Mouse (Mus musculus) heart, adult 2 months (tissue): ENCODE measurements around the gene Zfp113. TPM values are rescaled to one million over a fixed set of nuclear protein-coding genes. Genes with fewer than 3 reads are reported as not detected.
A peak's percentile ranks its signal among the peaks of the same experiment; 100 is the strongest.

Experiments used
- DNase-seq, 2 experiments: peaks; one replicate each; pipeline ENCODE4 v3.0.0; 2021
- H3K27ac ChIP-seq: fragments of 200-600 bp; 2 replicates; pipeline ENCODE4 v1.8.1; 2022
- H3K27me3 ChIP-seq: fragments of 200-500 bp; 2 replicates; pipeline ENCODE4 v1.6.1; 2012; ENCODE audit warnings: mild to moderate bottlenecking, low read length, inconsistent platforms, mixed read lengths; ENCODE audit not compliant: control insufficient read depth, insufficient read depth
- H3K36me3 ChIP-seq: fragments of 200-500 bp; 2 replicates; pipeline ENCODE4 v1.6.1; 2012; ENCODE audit warnings: low read length, inconsistent platforms; ENCODE audit not compliant: control insufficient read depth, insufficient read depth
- H3K4me1 ChIP-seq: fragments of 200-500 bp; 2 replicates; pipeline ENCODE4 v1.6.1; 2011; ENCODE audit warnings: low read length; ENCODE audit not compliant: control insufficient read depth, insufficient read depth
- H3K4me3 ChIP-seq: fragments of 200-600 bp; 2 replicates; pipeline ENCODE4 v1.8.1; 2022
- H3K79me2 ChIP-seq: fragments of 200-500 bp; replicated peaks from 2 replicates; pipeline ENCODE4 v1.6.1; 2012; ENCODE audit warnings: mild to moderate bottlenecking, inconsistent platforms, low read length, moderate library complexity, mixed read lengths; ENCODE audit not compliant: control insufficient read depth, insufficient read depth
- H3K9ac ChIP-seq: fragments of 200-500 bp; 2 replicates; pipeline ENCODE4 v1.6.1; 2012; ENCODE audit warnings: low read depth, mild to moderate bottlenecking, control low read depth, inconsistent platforms, low read length, mixed read lengths
- CTCF ChIP-seq: fragments of 200-600 bp; IDR thresholded peaks from 2 replicates; pipeline ENCODE4 v1.8.1; 2022; ENCODE audit warnings: antibody characterized with exemption, mild to moderate bottlenecking, moderate library complexity
- EP300 ChIP-seq: fragments of 200-500 bp; IDR thresholded peaks from 2 replicates; pipeline ENCODE4 v1.6.1; 2011; ENCODE audit warnings: low read depth, low read length, control low read depth; ENCODE audit not compliant: insufficient read depth
- POLR2A ChIP-seq: fragments of 200-500 bp; IDR thresholded peaks from 2 replicates; pipeline ENCODE4 v1.6.1; 2011; ENCODE audit warnings: mild to moderate bottlenecking, low read depth, low read length, control low read depth; ENCODE audit not compliant: insufficient read depth
- WGBS: fragments of 180-500 bp; shearing (Covaris S2); methylation state at CpG from one replicate; pipeline ENCODE4 v1.1.7; 2018; 5-methylcytosine and 5-hydroxymethylcytosine counted together
- intact Hi-C: fragments of 180-260 bp; cut with DNase I; formaldehyde crosslinking; loops from one replicate; pipeline ENCODE4 v1.15.1; 2025
- polyA plus RNA-seq: library from polyadenylated mRNA; depleted of rRNA; stranded (reverse); fragments of >200 nt; gene quantifications from 2 replicates; pipeline ENCODE4 v1.2.3, GENCODE M21; 2012
- total RNA-seq, 2 experiments: library from RNA; stranded (reverse); gene quantifications; 2 replicates each; pipeline ENCODE4 v1.2.3; 2021

Zfp113 gene
- total and polyA plus RNA-seq, 3 experiments, result 2.1 to 8.8 (median 8.1) TPM

- Histone ChIP-seq H3K27ac (peak within 1 kb of the TSS; percentile 96), H3K4me1 (peaks cover 1% of the 10 kb centered on the region; the same call in 1 of the 2 replicates), H3K27me3 (no peaks in the 10 kb centered on the region), H3K79me2 (no peaks in the 10 kb centered on the region), H3K36me3 (no peaks in the 10 kb centered on the region), H3K4me3 (peak within 1 kb of the TSS; percentile 75), H3K9ac (peak within 1 kb of the TSS; percentile 93)
- peak; percentile 87 to 89 for DNase-seq
- TF ChIP-seq EP300 (peak; percentile 84; the same call in 1 of the 2 replicates), POLR2A (peak; percentile 87), CTCF (0 out of 2 replicates have a peak, but pooled peaks have one; percentile 1)
- WGBS, result 5% methylated on average over 54 of the region's 54 CpGs
- intact Hi-C loops, result loop anchor here (5.0 kb wide), 1 partner anchor 63 kb away; the partner anchor contains the start of gene Lamtor4
These were observed 38.5 kb upstream of the Zfp113 start, which contains the start of gene Mblac1 for GRCm38 (mm10) chr5:138193771-138194727. Gene Mblac1 (plus strand): TSS chr5:138194314.

DNA sequence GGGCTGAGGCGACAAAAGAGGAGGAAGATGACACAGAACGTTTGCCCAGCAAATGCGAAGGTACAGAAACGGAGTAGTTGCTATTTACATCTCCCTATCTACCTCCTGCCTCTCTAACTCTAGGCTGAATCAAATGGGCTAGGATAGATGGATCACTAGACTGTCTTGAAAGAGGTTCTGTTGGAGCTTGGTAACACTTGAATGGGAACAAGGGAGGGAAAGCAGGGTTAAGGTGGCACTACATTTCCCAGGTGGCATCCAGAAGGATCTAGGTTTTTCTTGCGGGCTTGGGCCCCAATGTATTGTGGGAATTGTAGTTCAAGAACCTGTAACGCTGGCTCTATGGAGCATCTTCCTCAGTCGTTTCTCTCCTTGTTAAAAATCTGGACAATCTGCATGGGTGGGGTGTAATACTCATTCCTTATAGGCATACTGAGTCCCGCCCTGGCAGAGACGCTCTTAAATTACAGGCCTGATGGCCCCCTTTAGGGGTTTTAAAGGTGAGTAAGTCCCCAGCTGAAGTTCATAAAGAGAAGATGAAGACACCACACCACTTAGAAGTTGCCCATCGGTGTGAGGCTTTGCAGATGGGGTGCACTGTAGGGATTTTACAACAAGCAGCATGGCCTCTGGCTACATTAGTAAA is 32.2 kb upstream of the Zfp113 start:
- peak overlapping the region; percentile 94 for H3K27ac ChIP-seq
- H3K36me3 ChIP-seq, result no peaks in the 10 kb centered on the region
- H3K4me1 ChIP-seq, result no peaks in the 10 kb centered on the region
- H3K79me2 ChIP-seq, result no peaks in the 10 kb centered on the region
- 1% methylated on average over 10 of the region's 10 CpGs for WGBS
- H3K27me3 ChIP-seq, result no peaks in the 10 kb centered on the region
- H3K9ac ChIP-seq, result peak overlapping the region; percentile 84
- peak overlapping the region; percentile 97 for H3K4me3 ChIP-seq
- DNase-seq, result peak; percentile 72 to 82
- TF ChIP-seq POLR2A (no peak), CTCF (no peak), EP300 (no peak)
- intact Hi-C loops, result loop anchor here (1.0 kb wide), 1 partner anchor 15 kb away; the partner anchor contains the start of genes Ap4m1 and Mcm7

DNA sequence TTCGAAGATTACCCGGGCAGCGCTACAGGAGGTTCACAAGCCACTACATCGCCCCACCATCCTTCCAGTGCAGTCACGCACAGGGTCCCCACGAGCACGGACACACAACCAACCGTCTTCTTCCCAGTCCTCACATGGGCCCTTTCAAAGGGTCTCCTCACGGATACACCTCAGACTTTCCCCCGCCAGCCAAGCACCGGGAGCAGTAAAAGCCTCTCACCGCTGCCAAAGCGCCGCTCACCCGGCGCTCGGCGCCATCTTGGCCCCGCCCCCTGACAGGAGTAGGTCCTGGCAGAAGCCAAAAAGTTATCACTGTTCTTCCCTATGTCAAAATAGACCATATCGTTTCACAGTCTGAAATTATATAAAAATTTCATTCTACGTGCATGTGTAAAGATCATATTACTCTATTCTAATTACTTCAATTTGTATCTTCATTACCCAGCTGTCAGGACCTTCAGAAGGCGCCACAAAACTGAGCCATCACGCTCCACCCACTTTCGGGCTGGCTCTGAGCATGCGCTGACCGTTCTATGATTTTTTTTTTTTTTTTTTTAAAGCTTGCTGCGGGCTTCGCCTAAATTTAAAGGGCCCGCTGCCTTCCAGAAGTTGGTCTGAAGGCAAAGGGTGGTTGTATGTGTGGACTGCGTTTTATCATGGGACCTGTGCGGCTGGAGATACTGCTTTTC is 31.6 kb upstream of the Zfp113 start, which contains the start of the genes Taf6 and Cnpy4:
TSS of gene Taf6 (minus strand) at position 502 of the 689 bp plus-strand sequence.
TSS of gene Cnpy4 (plus strand) at position 536 of the 689 bp plus-strand sequence.
- Histone ChIP-seq H3K4me1 (no peaks in the 10 kb centered on the region), H3K27me3 (no peaks in the 10 kb centered on the region), H3K36me3 (no peaks in the 10 kb centered on the region), H3K27ac (peak within 1 kb of the TSS; percentile 94), H3K9ac (peak within 1 kb of the TSS; percentile 97), H3K79me2 (no peaks in the 10 kb centered on the region), H3K4me3 (peak within 1 kb of the TSS; percentile 97)
- DNase-seq, result peak; percentile 87 to 89
- under 1% methylated on average over 31 of the region's 31 CpGs for WGBS
- intact Hi-C loops, result loop anchor here (1.0 kb wide), 1 partner anchor 15 kb away; the partner anchor contains the start of genes Ap4m1 and Mcm7
- no peak for TF ChIP-seq EP300
- TF ChIP-seq POLR2A, result peak; percentile 90

DNA sequence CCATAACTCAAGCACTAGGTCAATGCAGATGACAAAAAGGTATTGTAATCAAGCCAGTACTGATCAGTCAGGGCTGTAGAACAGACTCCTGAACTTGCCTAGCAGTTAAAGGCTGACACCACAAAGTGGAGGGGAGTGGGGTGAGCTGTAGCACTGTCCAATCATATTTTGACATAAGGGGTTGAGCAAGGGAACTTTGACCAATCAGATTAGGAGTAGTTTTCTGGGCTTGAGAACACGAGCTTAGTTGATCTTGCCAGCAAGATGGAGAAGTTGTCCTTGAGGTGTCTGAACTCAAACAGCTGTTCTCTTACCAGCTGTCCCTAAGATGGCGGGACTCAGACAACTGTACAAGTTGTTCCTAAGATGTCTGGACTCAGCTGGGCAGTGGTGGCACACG is 17.7 kb upstream of the Zfp113 start:
- TF ChIP-seq EP300, result no peak
- no peak for TF ChIP-seq POLR2A
- TF ChIP-seq CTCF, result no peak

More for the DNA sequence above, 17.7 kb upstream of the Zfp113 start:
- Histone ChIP-seq H3K27ac (no peak overlapping the region), H3K27me3 (no peaks in the 10 kb centered on the region), H3K9ac (no peak overlapping the region), H3K4me1 (peaks cover 4% of the 10 kb centered on the region), H3K36me3 (no peaks in the 10 kb centered on the region), H3K4me3 (no peak overlapping the region), H3K79me2 (no peaks in the 10 kb centered on the region)
- intact Hi-C loops, result no loop called here
- DNase-seq, result no peak
- WGBS, result 79% methylated on average over 3 of the region's 3 CpGs
